Mouse (Mus musculus) liver, embryonic 12.5 days (tissue): ENCODE data around the gene Steap4. TPM values are rescaled to one million over a fixed set of nuclear protein-coding genes. Genes with fewer than 3 reads are reported as not detected.

Experiments used
- ATAC-seq: fragments of 200-750 bp; cut with Nextera tagmentation; 2 replicates; pipeline ENCODE4 v1.8.0; 2017; ENCODE audit warnings: moderate number of reproducible peaks, mild to moderate bottlenecking, moderate library complexity
- H3K27ac ChIP-seq: fragments of 300-500 bp; sonication (generic); 2 replicates; pipeline ENCODE4 v1.5.1; 2016; ENCODE audit warnings: mild to moderate bottlenecking
- H3K27me3 ChIP-seq: fragments of 300-500 bp; sonication (generic); replicated peaks from 2 replicates; pipeline ENCODE4 v1.6.1; 2016; ENCODE audit warnings: mild to moderate bottlenecking, moderate library complexity
- H3K36me3 ChIP-seq: fragments of 300-500 bp; sonication (generic); 2 replicates; pipeline ENCODE4 v1.6.1; 2016; ENCODE audit warnings: mild to moderate bottlenecking, moderate library complexity
- H3K4me1 ChIP-seq: fragments of 300-500 bp; sonication (generic); 2 replicates; pipeline ENCODE4 v1.6.1; 2016
- H3K4me2 ChIP-seq: fragments of 300-500 bp; sonication (generic); 2 replicates; pipeline ENCODE4 v1.6.1; 2016; ENCODE audit warnings: mild to moderate bottlenecking, moderate library complexity
- H3K4me3 ChIP-seq: fragments of 300-500 bp; sonication (generic); 2 replicates; pipeline ENCODE4 v1.5.1; 2016; ENCODE audit warnings: mild to moderate bottlenecking, moderate library complexity
- H3K9ac ChIP-seq: fragments of 300-500 bp; sonication (generic); 2 replicates; pipeline ENCODE4 v1.6.1; 2016; ENCODE audit warnings: mild to moderate bottlenecking, moderate library complexity
- H3K9me3 ChIP-seq: fragments of 300-500 bp; sonication (generic); replicated peaks from 2 replicates; pipeline ENCODE4 v1.6.1; 2016; ENCODE audit warnings: mild to moderate bottlenecking, moderate library complexity
- WGBS: fragments of 180-500 bp; shearing (Covaris S2); methylation state at CpG from one replicate; pipeline ENCODE4 v1.1.7; 2016; ENCODE audit not compliant: insufficient replicate concordance; 5-methylcytosine and 5-hydroxymethylcytosine counted together
- polyA plus RNA-seq: library from polyadenylated mRNA; unstranded; fragments of >200 nt; fragmentation: Nextera tagmentation; extraction: Ambion mirVana; gene quantifications from 2 replicates; pipeline ENCODE4 v1.2.1, GENCODE M21; 2016

Gene Steap4
- polyA plus RNA-seq, 1 experiment from 2014 or later, result 0.44 TPM

GRCm38 (mm10) chr5:7995288-7995897, 35.1 kb downstream of the Steap4 start:
- 81% methylated on average over 1 of the region's 1 CpGs for WGBS
- H3K27me3 ChIP-seq, result no peaks in the 10 kb centered on the region
- H3K27ac ChIP-seq, result no peak overlapping the region
- H3K9me3 ChIP-seq, result no peaks in the 10 kb centered on the region
- no peak overlapping the region for H3K4me2 ChIP-seq
- no peaks in the 10 kb centered on the region for H3K4me1 ChIP-seq
- no peaks in the 10 kb centered on the region for H3K36me3 ChIP-seq
- no peak for ATAC-seq
- no peak overlapping the region for H3K9ac ChIP-seq
- no peak overlapping the region for H3K4me3 ChIP-seq

GRCm38 (mm10) chr5:7996401-7997044, 36.3 kb downstream of the Steap4 start:
- ATAC-seq, result no peak
- H3K4me2 ChIP-seq, result no peak overlapping the region
- no peaks in the 10 kb centered on the region for H3K4me1 ChIP-seq
- no peaks in the 10 kb centered on the region for H3K36me3 ChIP-seq
- no peak overlapping the region for H3K27ac ChIP-seq
- no peaks in the 10 kb centered on the region for H3K9me3 ChIP-seq
- H3K4me3 ChIP-seq, result no peak overlapping the region
- WGBS, result 43% methylated on average over 8 of the region's 8 CpGs
- H3K9ac ChIP-seq, result no peak overlapping the region
- H3K27me3 ChIP-seq, result no peaks in the 10 kb centered on the region

GRCm38 (mm10) chr5:7997086-7997485, 36.8 kb downstream of the Steap4 start:
- Histone ChIP-seq H3K4me1 (no peaks in the 10 kb centered on the region), H3K27me3 (no peaks in the 10 kb centered on the region), H3K9me3 (no peaks in the 10 kb centered on the region), H3K9ac (no peak overlapping the region), H3K27ac (no peak overlapping the region), H3K4me2 (no peak overlapping the region), H3K36me3 (no peaks in the 10 kb centered on the region), H3K4me3 (no peak overlapping the region)
- no peak for ATAC-seq
- 85% methylated on average over 2 of the region's 2 CpGs for WGBS

GRCm38 (mm10) chr5:8000466-8000865, 40.2 kb downstream of the Steap4 start:
- no peak overlapping the region for H3K27ac ChIP-seq
- no peak overlapping the region for H3K4me2 ChIP-seq
- H3K27me3 ChIP-seq, result no peaks in the 10 kb centered on the region
- no peak overlapping the region for H3K4me3 ChIP-seq
- no peaks in the 10 kb centered on the region for H3K4me1 ChIP-seq
- H3K9me3 ChIP-seq, result no peaks in the 10 kb centered on the region
- no peaks in the 10 kb centered on the region for H3K36me3 ChIP-seq
- 70% methylated on average over 10 of the region's 10 CpGs for WGBS
- no peak overlapping the region for H3K9ac ChIP-seq
- no peak for ATAC-seq

GRCm38 (mm10) chr5:8002827-8003226, 42.6 kb downstream of the Steap4 start:
- no peak for ATAC-seq
- H3K9me3 ChIP-seq, result 0 out of 2 replicates have a peak, but pooled peaks cover 4% of the 10 kb centered on the region
- H3K27me3 ChIP-seq, result no peaks in the 10 kb centered on the region
- no peaks in the 10 kb centered on the region for H3K36me3 ChIP-seq
- no peak overlapping the region for H3K4me3 ChIP-seq
- H3K27ac ChIP-seq, result no peak overlapping the region
- H3K4me1 ChIP-seq, result no peaks in the 10 kb centered on the region
- no peak overlapping the region for H3K4me2 ChIP-seq
- no peak overlapping the region for H3K9ac ChIP-seq

- Histone ChIP-seq H3K36me3 (no peaks in the 10 kb centered on the region), H3K4me2 (no peak overlapping the region), H3K9me3 (no peaks in the 10 kb centered on the region), H3K27me3 (no peaks in the 10 kb centered on the region), H3K4me3 (no peak overlapping the region), H3K27ac (no peak overlapping the region), H3K4me1 (no peaks in the 10 kb centered on the region), H3K9ac (no peak overlapping the region)
- no peak for ATAC-seq
- WGBS, result 54% methylated on average over 3 of the region's 3 CpGs
Measured at GRCm38 (mm10) chr5:8013276-8013675, 53.0 kb downstream of the Steap4 start.

Other genes with a start within 250 kb of the Steap4 start
- 232 and 242 TPM in 2 replicates for gene Sri, start 85.6 kb downstream of the Steap4 start, polyA plus RNA-seq